Mouse (Mus musculus) limb, embryonic 14.5 days (tissue): ENCODE measurements around the gene Itgb2. TPM values are rescaled to one million over a fixed set of nuclear protein-coding genes. Genes with fewer than 3 reads are reported as not detected.

Experiments
- ATAC-seq: fragments of 200-750 bp; cut with Nextera tagmentation; 2 replicates; pipeline ENCODE4 v1.8.0; 2017; ENCODE audit warnings: low read depth, moderate number of reproducible peaks, moderate TSS enrichment; ENCODE audit not compliant: low FRiP score
- DNase-seq: peaks from one replicate; pipeline ENCODE4 v3.0.0-alpha.2; 2015; ENCODE audit warnings: low spot score
- H3K27ac ChIP-seq: fragments of 300-500 bp; sonication (generic); replicated peaks from 2 replicates; pipeline ENCODE4 v1.5.1; 2014; ENCODE audit warnings: low read depth, mild to moderate bottlenecking, low read length, moderate library complexity, mixed read lengths
- H3K27me3 ChIP-seq: fragments of 300-500 bp; sonication (generic); 2 replicates; pipeline ENCODE4 v1.6.1; 2014; ENCODE audit warnings: low read length, mixed read lengths; ENCODE audit not compliant: control insufficient read depth, insufficient read depth
- H3K36me3 ChIP-seq: fragments of 300-500 bp; sonication (generic); 2 replicates; pipeline ENCODE4 v1.6.1; 2014; ENCODE audit warnings: mild to moderate bottlenecking, low read length, moderate library complexity, mixed read lengths; ENCODE audit not compliant: control insufficient read depth, insufficient read depth
- H3K4me1 ChIP-seq: fragments of 300-500 bp; sonication (generic); 2 replicates; pipeline ENCODE4 v1.6.1; 2014; ENCODE audit warnings: antibody characterized with exemption, low read length, mixed read lengths; ENCODE audit not compliant: control insufficient read depth, insufficient read depth
- H3K4me2 ChIP-seq: fragments of 300-500 bp; sonication (generic); replicated peaks from 2 replicates; pipeline ENCODE4 v1.6.1; 2014; ENCODE audit warnings: low read depth, mild to moderate bottlenecking, low read length, moderate library complexity; ENCODE audit not compliant: severe bottlenecking
- H3K4me3 ChIP-seq: fragments of 300-500 bp; sonication (generic); replicated peaks from 2 replicates; pipeline ENCODE4 v1.5.1; 2014; ENCODE audit warnings: low read length
- H3K9ac ChIP-seq: fragments of 300-500 bp; sonication (generic); 2 replicates; pipeline ENCODE4 v1.6.1; 2014; ENCODE audit warnings: mild to moderate bottlenecking, low read depth, low read length, moderate library complexity; ENCODE audit not compliant: severe bottlenecking
- H3K9me3 ChIP-seq: fragments of 300-500 bp; sonication (generic); 2 replicates; pipeline ENCODE4 v1.6.1; 2016; ENCODE audit warnings: low read length; ENCODE audit not compliant: control insufficient read depth
- POLR2A ChIP-seq: fragments of 200-500 bp; IDR thresholded peaks from 2 replicates; pipeline ENCODE4 v1.8.0; 2012; ENCODE audit warnings: inconsistent platforms, mild to moderate bottlenecking, moderate library complexity, borderline replicate concordance; ENCODE audit not compliant: insufficient read depth, insufficient read length; ENCODE audit errors: extremely low read depth
- WGBS: fragments of 180-500 bp; shearing (Covaris S2); extraction: QIAGEN DNeasy Blood & Tissue Kit; methylation state at CpG from one replicate; pipeline ENCODE4 v1.1.7; 2014; 5-methylcytosine and 5-hydroxymethylcytosine counted together
- polyA plus RNA-seq, 2 experiments: library from polyadenylated mRNA; depleted of rRNA in 1 of 2; stranded (reverse) in 1 of 2; unstranded in 1 of 2; fragments of >200 nt; fragmentation: Nextera tagmentation in 1 of 2; extraction: Ambion mirVana in 1 of 2; gene quantifications; 2 replicates each; pipeline versions ENCODE4 v1.2.1 to v1.2.3; 2012 to 2014

The Itgb2 gene
- polyA plus RNA-seq, 2 experiments: 2.7 to 3.7 TPM

- Histone ChIP-seq H3K9me3 (no peaks in the 10 kb centered on the region), H3K36me3 (peaks cover 89% of the 10 kb centered on the region), H3K4me2 (no peak overlapping the region), H3K4me3 (no peak overlapping the region), H3K9ac (no peak overlapping the region), H3K4me1 (no peaks in the 10 kb centered on the region), H3K27me3 (no peaks in the 10 kb centered on the region), H3K27ac (no peak overlapping the region)
- 88% methylated on average over 3 of the region's 3 CpGs for WGBS
- ATAC-seq (no peak), DNase-seq (no peak)
- TF ChIP-seq POLR2A: no peak
These were observed 83.4 kb downstream of the Itgb2 start for GRCm38 (mm10) chr10:77613409-77613808.

Other genes with a start within 250 kb of the Itgb2 start
- gene Adarb1, start 112.0 kb upstream of the Itgb2 start, polyA plus RNA-seq (2012; rRNA removed): 7.4 and 8.2 TPM in 2 replicates
- 3.5 and 3.6 TPM in 2 replicates for gene Adarb1, start 112.0 kb upstream of the Itgb2 start, polyA plus RNA-seq (2014; fragmentation: Nextera tagmentation; extraction: Ambion mirVana)
- gene Fam207a, start 14.5 kb upstream of the Itgb2 start, polyA plus RNA-seq (2012; rRNA removed): 35.5 and 38.6 TPM in 2 replicates
- 40.6 and 41.7 TPM in 2 replicates for gene Fam207a, start 14.5 kb upstream of the Itgb2 start, polyA plus RNA-seq (2014; fragmentation: Nextera tagmentation; extraction: Ambion mirVana)
- gene Pttg1ip, start 51.5 kb downstream of the Itgb2 start, polyA plus RNA-seq (2012; rRNA removed): 117 and 122 TPM in 2 replicates
- gene Pttg1ip, start 51.5 kb downstream of the Itgb2 start, polyA plus RNA-seq (2014; fragmentation: Nextera tagmentation; extraction: Ambion mirVana): 138 and 147 TPM in 2 replicates
- 466 and 472 TPM in 2 replicates for gene Sumo3, start 75.8 kb downstream of the Itgb2 start, polyA plus RNA-seq (2012; rRNA removed)
- gene Sumo3, start 75.8 kb downstream of the Itgb2 start, polyA plus RNA-seq (2014; fragmentation: Nextera tagmentation; extraction: Ambion mirVana): 328 and 351 TPM in 2 replicates
- gene Gm49325, start 75.9 kb downstream of the Itgb2 start, polyA plus RNA-seq (2012; rRNA removed): 1.8 and 8.4 TPM in 2 replicates
- gene Gm49325, start 75.9 kb downstream of the Itgb2 start, polyA plus RNA-seq (2014; fragmentation: Nextera tagmentation; extraction: Ambion mirVana): 1.9 and 5.8 TPM in 2 replicates
- 55.1 and 59.8 TPM in 2 replicates for gene Ube2g2, start 92.0 kb downstream of the Itgb2 start, polyA plus RNA-seq (2012; rRNA removed)
- 57.4 and 58.6 TPM in 2 replicates for gene Ube2g2, start 92.0 kb downstream of the Itgb2 start, polyA plus RNA-seq (2014; fragmentation: Nextera tagmentation; extraction: Ambion mirVana)
- gene Tspear, start 156.3 kb downstream of the Itgb2 start, polyA plus RNA-seq (2012; rRNA removed): 2.0 TPM in 2 replicates
- 1.1 and 1.5 TPM in 2 replicates for gene Tspear, start 156.3 kb downstream of the Itgb2 start, polyA plus RNA-seq (2014; fragmentation: Nextera tagmentation; extraction: Ambion mirVana)
- not detected in 2 replicates for gene Gm19402, start 160.5 kb downstream of the Itgb2 start, polyA plus RNA-seq (2012; rRNA removed)
- not detected in 2 replicates for gene Gm19402, start 160.5 kb downstream of the Itgb2 start, polyA plus RNA-seq (2014; fragmentation: Nextera tagmentation; extraction: Ambion mirVana)
- not detected in 2 replicates for gene Gm9508, start 167.0 kb downstream of the Itgb2 start, polyA plus RNA-seq (2012; rRNA removed)
- not detected in 2 replicates for gene Gm9508, start 167.0 kb downstream of the Itgb2 start, polyA plus RNA-seq (2014; fragmentation: Nextera tagmentation; extraction: Ambion mirVana)
- not detected in 2 replicates for gene Gm10272, start 176.4 kb downstream of the Itgb2 start, polyA plus RNA-seq (2012; rRNA removed)
- gene Gm10272, start 176.4 kb downstream of the Itgb2 start, polyA plus RNA-seq (2014; fragmentation: Nextera tagmentation; extraction: Ambion mirVana): not detected in 2 replicates
- gene Gm10024, start 181.2 kb downstream of the Itgb2 start, polyA plus RNA-seq (2012; rRNA removed): not detected in 2 replicates
- 0.94 TPM in 1 of 2 replicates, not detected in the other for gene Gm10024, start 181.2 kb downstream of the Itgb2 start, polyA plus RNA-seq (2014; fragmentation: Nextera tagmentation; extraction: Ambion mirVana)
- not detected in 2 replicates for gene Gm10142, start 185.6 kb downstream of the Itgb2 start, polyA plus RNA-seq (2012; rRNA removed)
- not detected in 2 replicates for gene Gm10142, start 185.6 kb downstream of the Itgb2 start, polyA plus RNA-seq (2014; fragmentation: Nextera tagmentation; extraction: Ambion mirVana)
- 0.10 and 0.20 TPM in 2 replicates for gene Krtap12-1, start 190.3 kb downstream of the Itgb2 start, polyA plus RNA-seq (2012; rRNA removed)
- not detected in 2 replicates for gene Krtap12-1, start 190.3 kb downstream of the Itgb2 start, polyA plus RNA-seq (2014; fragmentation: Nextera tagmentation; extraction: Ambion mirVana)
- gene Gm10100, start 196.2 kb downstream of the Itgb2 start, polyA plus RNA-seq (2012; rRNA removed): not detected in 2 replicates
- gene Gm10100, start 196.2 kb downstream of the Itgb2 start, polyA plus RNA-seq (2014; fragmentation: Nextera tagmentation; extraction: Ambion mirVana): not detected in 2 replicates
- gene Gm18596, start 212.4 kb downstream of the Itgb2 start, polyA plus RNA-seq (2012; rRNA removed): not detected in 2 replicates
- not detected in 2 replicates for gene Gm18596, start 212.4 kb downstream of the Itgb2 start, polyA plus RNA-seq (2014; fragmentation: Nextera tagmentation; extraction: Ambion mirVana)
- gene Gm9736, start 221.1 kb downstream of the Itgb2 start, polyA plus RNA-seq (2012; rRNA removed): not detected in 2 replicates
- not detected in 2 replicates for gene Gm9736, start 221.1 kb downstream of the Itgb2 start, polyA plus RNA-seq (2014; fragmentation: Nextera tagmentation; extraction: Ambion mirVana)
- not detected in 2 replicates for gene Gm3233, start 229.4 kb downstream of the Itgb2 start, polyA plus RNA-seq (2012; rRNA removed)
- not detected in 2 replicates for gene Gm3233, start 229.4 kb downstream of the Itgb2 start, polyA plus RNA-seq (2014; fragmentation: Nextera tagmentation; extraction: Ambion mirVana)
- gene Gm3238, start 241.1 kb downstream of the Itgb2 start, polyA plus RNA-seq (2012; rRNA removed): not detected in 2 replicates
- gene Gm3238, start 241.1 kb downstream of the Itgb2 start, polyA plus RNA-seq (2014; fragmentation: Nextera tagmentation; extraction: Ambion mirVana): not detected in 2 replicates
- gene Gm7138, start 246.7 kb downstream of the Itgb2 start, polyA plus RNA-seq (2012; rRNA removed): not detected in 2 replicates
- gene Gm7138, start 246.7 kb downstream of the Itgb2 start, polyA plus RNA-seq (2014; fragmentation: Nextera tagmentation; extraction: Ambion mirVana): not detected in 2 replicates